Mouse (Mus musculus) leukemia stem cell, adult 10-12 weeks (primary cell): ENCODE results near the gene Gm9040. TPM values are rescaled to one million over a fixed set of nuclear protein-coding genes. Genes with fewer than 3 reads are reported as not detected.

Experiments
- polyA plus RNA-seq: library from polyadenylated mRNA; stranded (reverse); fragments of >175 nt; gene quantifications from 2 replicates; pipeline ENCODE4 v1.2.3, GENCODE M21; 2012; ENCODE audit warnings: low replicate concordance

The Gm9040 gene
- polyA plus RNA-seq, result not detected in 2 replicates

DNA sequence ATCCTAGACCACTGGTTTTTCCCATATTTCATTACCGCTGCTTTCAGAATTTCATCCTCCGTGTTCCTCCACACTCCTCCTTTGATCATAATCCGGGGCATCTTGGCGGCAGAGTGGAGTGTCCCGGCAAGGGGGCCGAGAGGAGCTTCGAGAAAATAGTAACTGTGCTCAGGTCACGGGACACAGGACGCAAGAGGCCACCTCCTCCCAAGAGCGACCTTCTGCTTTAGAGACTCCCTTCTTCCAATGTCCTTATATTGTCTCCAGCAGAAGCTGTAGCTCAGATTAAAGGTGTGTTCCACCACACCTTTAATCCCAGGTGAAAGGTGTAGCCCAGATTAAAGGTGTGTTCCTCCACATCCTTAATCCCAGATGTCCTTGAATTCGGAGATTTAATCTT lies at the start of gene Gm9040:
Gene Gm9040 (minus strand): TSS at position 101 of the 400 bp plus-strand sequence.

DNA sequence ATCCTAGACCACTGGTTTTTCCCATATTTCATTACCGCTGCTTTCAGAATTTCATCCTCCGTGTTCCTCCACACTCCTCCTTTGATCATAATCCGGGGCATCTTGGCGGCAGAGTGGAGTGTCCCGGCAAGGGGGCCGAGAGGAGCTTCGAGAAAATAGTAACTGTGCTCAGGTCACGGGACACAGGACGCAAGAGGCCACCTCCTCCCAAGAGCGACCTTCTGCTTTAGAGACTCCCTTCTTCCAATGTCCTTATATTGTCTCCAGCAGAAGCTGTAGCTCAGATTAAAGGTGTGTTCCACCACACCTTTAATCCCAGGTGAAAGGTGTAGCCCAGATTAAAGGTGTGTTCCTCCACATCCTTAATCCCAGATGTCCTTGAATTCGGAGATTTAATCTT lies 27.2 kb upstream of the Gm9040 start, which contains the start of gene Gm9049:
Gene Gm9049 (minus strand): TSS at position 101 of the 400 bp plus-strand sequence.

DNA sequence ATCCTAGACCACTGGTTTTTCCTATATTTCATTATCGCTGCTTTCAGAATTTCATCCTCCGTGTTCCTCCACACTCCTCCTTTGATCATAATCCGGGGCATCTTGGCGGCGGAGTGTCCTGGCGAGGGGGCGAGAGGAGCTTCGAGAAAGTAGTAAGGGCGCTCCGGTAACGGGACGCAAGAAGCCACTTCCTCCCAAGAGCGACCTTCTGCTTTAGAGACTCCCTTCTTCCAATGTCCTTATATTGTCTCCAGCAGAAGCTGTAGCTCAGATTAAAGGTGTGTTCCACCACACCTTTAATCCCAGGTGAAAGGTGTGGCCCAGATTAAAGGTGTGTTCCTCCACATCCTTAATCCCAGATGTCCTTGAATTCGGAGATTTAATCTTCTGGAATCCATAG lies 21.8 kb upstream of the Gm9040 start, which contains the start of gene Gm9048:
Gene Gm9048 (minus strand): TSS at position 101 of the 400 bp plus-strand sequence.

DNA sequence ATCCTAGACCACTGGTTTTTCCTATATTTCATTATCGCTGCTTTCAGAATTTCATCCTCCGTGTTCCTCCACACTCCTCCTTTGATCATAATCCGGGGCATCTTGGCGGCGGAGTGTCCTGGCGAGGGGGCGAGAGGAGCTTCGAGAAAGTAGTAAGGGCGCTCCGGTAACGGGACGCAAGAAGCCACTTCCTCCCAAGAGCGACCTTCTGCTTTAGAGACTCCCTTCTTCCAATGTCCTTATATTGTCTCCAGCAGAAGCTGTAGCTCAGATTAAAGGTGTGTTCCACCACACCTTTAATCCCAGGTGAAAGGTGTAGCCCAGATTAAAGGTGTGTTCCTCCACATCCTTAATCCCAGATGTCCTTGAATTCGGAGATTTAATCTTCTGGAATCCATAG lies 16.4 kb upstream of the Gm9040 start, which contains the start of gene Gm9046:
Gene Gm9046 (minus strand): TSS at position 101 of the 400 bp plus-strand sequence.

DNA sequence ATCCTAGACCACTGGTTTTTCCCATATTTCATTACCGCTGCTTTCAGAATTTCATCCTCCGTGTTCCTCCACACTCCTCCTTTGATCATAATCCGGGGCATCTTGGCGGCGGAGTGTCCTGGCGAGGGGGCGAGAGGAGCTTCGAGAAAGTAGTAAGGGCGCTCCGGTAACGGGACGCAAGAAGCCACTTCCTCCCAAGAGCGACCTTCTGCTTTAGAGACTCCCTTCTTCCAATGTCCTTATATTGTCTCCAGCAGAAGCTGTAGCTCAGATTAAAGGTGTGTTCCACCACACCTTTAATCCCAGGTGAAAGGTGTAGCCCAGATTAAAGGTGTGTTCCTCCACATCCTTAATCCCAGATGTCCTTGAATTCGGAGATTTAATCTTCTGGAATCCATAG lies 11.0 kb upstream of the Gm9040 start, which contains the start of gene Gm9045:
Gene Gm9045 (minus strand): TSS at position 101 of the 400 bp plus-strand sequence.

DNA sequence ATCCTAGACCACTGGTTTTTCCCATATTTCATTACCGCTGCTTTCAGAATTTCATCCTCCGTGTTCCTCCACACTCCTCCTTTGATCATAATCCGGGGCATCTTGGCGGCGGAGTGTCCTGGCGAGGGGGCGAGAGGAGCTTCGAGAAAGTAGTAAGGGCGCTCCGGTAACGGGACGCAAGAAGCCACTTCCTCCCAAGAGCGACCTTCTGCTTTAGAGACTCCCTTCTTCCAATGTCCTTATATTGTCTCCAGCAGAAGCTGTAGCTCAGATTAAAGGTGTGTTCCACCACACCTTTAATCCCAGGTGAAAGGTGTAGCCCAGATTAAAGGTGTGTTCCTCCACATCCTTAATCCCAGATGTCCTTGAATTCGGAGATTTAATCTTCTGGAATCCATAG lies 5.5 kb upstream of the Gm9040 start, which contains the start of gene Gm9044:
Gene Gm9044 (minus strand): TSS at position 101 of the 400 bp plus-strand sequence.

DNA sequence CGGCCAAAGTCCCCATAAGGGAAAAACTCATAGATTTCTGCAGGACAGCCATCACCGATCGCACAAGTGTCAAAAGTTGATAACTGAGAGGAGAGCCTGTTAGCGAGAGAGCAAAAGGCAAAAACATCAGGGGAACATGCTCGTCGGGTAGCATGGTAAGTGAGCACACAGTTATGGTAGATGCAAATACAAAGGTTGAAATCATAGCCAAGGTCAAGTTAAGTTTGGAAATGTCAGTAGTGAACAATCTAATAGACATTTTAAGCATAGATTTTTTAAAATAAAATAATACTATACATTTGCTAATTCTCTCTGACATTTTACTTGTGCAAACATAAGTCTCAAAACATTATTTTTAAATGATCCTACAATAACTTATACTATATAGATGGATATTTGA lies 31.8 kb downstream of the Gm9040 start, which contains the start of gene Iltifb:
Gene Iltifb (minus strand): TSS at position 101 of the 400 bp plus-strand sequence.

Other genes with a start within 250 kb of the Gm9040 start
- gene Mdm1, start 185.2 kb downstream of the Gm9040 start, polyA plus RNA-seq, result 9.1 and 28.1 TPM in 2 replicates
- not detected in 2 replicates for gene Il22, start 122.0 kb downstream of the Gm9040 start, polyA plus RNA-seq
- not detected in 2 replicates for gene Gm32717, start 86.2 kb downstream of the Gm9040 start, polyA plus RNA-seq
- not detected in 2 replicates for gene Gm32802, start 68.3 kb downstream of the Gm9040 start, polyA plus RNA-seq
- gene Iltifb, start 31.9 kb downstream of the Gm9040 start, polyA plus RNA-seq, result not detected in 2 replicates
- not detected in 2 replicates for gene Gm9044, start 5.4 kb upstream of the Gm9040 start, polyA plus RNA-seq
- 0.33 TPM in 1 of 2 replicates, not detected in the other for gene Gm9045, start 10.9 kb upstream of the Gm9040 start, polyA plus RNA-seq
- gene Gm9046, start 16.3 kb upstream of the Gm9040 start, polyA plus RNA-seq, result not detected in 2 replicates
- not detected in 2 replicates for gene Gm9048, start 21.7 kb upstream of the Gm9040 start, polyA plus RNA-seq
- 0.33 TPM in 1 of 2 replicates, not detected in the other for gene Gm9049, start 27.1 kb upstream of the Gm9040 start, polyA plus RNA-seq
- gene Ifng, start 114.1 kb upstream of the Gm9040 start, polyA plus RNA-seq, result not detected in 2 replicates